Mouse (Mus musculus) adrenal gland, adult 8-10 months (tissue): ENCODE measurements around the gene Hs2st1. TPM values are rescaled to one million over a fixed set of nuclear protein-coding genes. Genes with fewer than 3 reads are reported as not detected.
"Not testable (repeated sequence)": the region's sequence is repeated elsewhere in the genome, so short reads cannot be mapped to it uniquely, and the experiment has no call there.

Source experiments
- DNase-seq: peaks from one replicate; pipeline ENCODE4 v3.0.0; 2022
- total RNA-seq, 4 experiments: library from RNA; stranded (reverse); gene quantifications; 2 replicates each; pipeline ENCODE4 v1.2.4; 2022

Gene Hs2st1
- 10 to 100 TPM; 14.7 to 23.9 (median 17.6) TPM for total RNA-seq

GRCm38 (mm10) chr3:144570047-144570815 is at the start of gene Hs2st1, which contains the start of gene Selenof:
Gene Hs2st1 (minus strand): TSS chr3:144570181.
Gene Selenof (plus strand): TSS chr3:144570304.
- DNase-seq, result peak; percentile 99

- no peak for DNase-seq
Observed at GRCm38 (mm10) chr3:144617633-144618180, 47.7 kb upstream of the Hs2st1 start.

GRCm38 (mm10) chr3:144616654-144617425 is 46.9 kb upstream of the Hs2st1 start:
- peak; percentile 70 for DNase-seq

GRCm38 (mm10) chr3:144615459-144615858 is 45.5 kb upstream of the Hs2st1 start:
- peak; percentile 37 for DNase-seq

GRCm38 (mm10) chr3:144614698-144615097 is 44.7 kb upstream of the Hs2st1 start:
- DNase-seq, result peak; percentile 19

- no peak for DNase-seq
Observed at GRCm38 (mm10) chr3:144614277-144614676, 44.3 kb upstream of the Hs2st1 start.

- no peak for DNase-seq
Observed at GRCm38 (mm10) chr3:144612382-144612781, 42.4 kb upstream of the Hs2st1 start.

- DNase-seq, result no peak
Observed at GRCm38 (mm10) chr3:144611626-144612271, 41.8 kb upstream of the Hs2st1 start.

- DNase-seq, result no peak
Observed at GRCm38 (mm10) chr3:144610759-144611158, 40.8 kb upstream of the Hs2st1 start.

- no peak for DNase-seq
Observed at GRCm38 (mm10) chr3:144608090-144608489, 38.1 kb upstream of the Hs2st1 start.

GRCm38 (mm10) chr3:144606449-144606848 is 36.5 kb upstream of the Hs2st1 start:
- DNase-seq, result no peak

GRCm38 (mm10) chr3:144605811-144606210 is 35.8 kb upstream of the Hs2st1 start:
- not testable (repeated sequence) for DNase-seq

- no peak for DNase-seq
Observed at GRCm38 (mm10) chr3:144604205-144604604, 34.2 kb upstream of the Hs2st1 start.

- no peak for DNase-seq
Observed at GRCm38 (mm10) chr3:144603558-144603957, 33.6 kb upstream of the Hs2st1 start.

- DNase-seq, result no peak
Observed at GRCm38 (mm10) chr3:144602819-144603218, 32.8 kb upstream of the Hs2st1 start.

GRCm38 (mm10) chr3:144602413-144602812 is 32.4 kb upstream of the Hs2st1 start:
- DNase-seq, result no peak

- DNase-seq, result no peak
Observed at GRCm38 (mm10) chr3:144597790-144598467, 27.9 kb upstream of the Hs2st1 start.

GRCm38 (mm10) chr3:144597121-144597520 is 27.1 kb upstream of the Hs2st1 start:
- no peak for DNase-seq

GRCm38 (mm10) chr3:144592992-144593785 is 23.2 kb upstream of the Hs2st1 start:
- no peak for DNase-seq

- no peak for DNase-seq
Observed at GRCm38 (mm10) chr3:144589189-144589890, 19.4 kb upstream of the Hs2st1 start.

GRCm38 (mm10) chr3:144586731-144587130 is 16.8 kb upstream of the Hs2st1 start:
- no peak for DNase-seq
